Mouse (Mus musculus): ENCODE data around the gene Zfp872. TPM values are rescaled to one million over a fixed set of nuclear protein-coding genes. Genes with fewer than 3 reads are reported as not detected.

Gene Zfp872
- polyA plus RNA-seq, 1 experiment from 2014 or later: 0.24 TPM

- Histone ChIP-seq H3K4me2 (replicated peaks) (peak within 1 kb of the TSS; percentile 61), H3K36me3 (0 out of 2 replicates have a peak, but pooled peaks cover 4% of the 10 kb centered on the region), H3K4me1 (peaks cover 16% of the 10 kb centered on the region), H3K27me3 (peaks cover 10% of the 10 kb centered on the region), H3K9ac (replicated peaks) (peak within 1 kb of the TSS; percentile 75), H3K9me3 (no peaks in the 10 kb centered on the region), H3K27ac (replicated peaks) (peak within 1 kb of the TSS; percentile 88), H3K4me3 (peak within 1 kb of the TSS; percentile 70)
- 1% methylated on average over 64 of the region's 65 CpGs for WGBS
- peak; percentile 98 for ATAC-seq (ENCODE audit: low FRiP score, low read depth)
These were observed 31.2 kb upstream of the Zfp872 start, which contains the start of gene Pigyl for GRCm38 (mm10) chr9:22156497-22157245. TSS of gene Pigyl (plus strand) at chr9:22156846.

- no peak for ATAC-seq (ENCODE audit: low FRiP score, low read depth)
- H3K9me3 ChIP-seq: no peaks in the 10 kb centered on the region
- peak overlapping the region; percentile 70 for H3K4me3 ChIP-seq
- H3K36me3 ChIP-seq: 0 out of 2 replicates have a peak, but pooled peaks cover 4% of the 10 kb centered on the region
- peak overlapping the region; percentile 75 for H3K9ac ChIP-seq (replicated peaks)
- WGBS: 70% methylated on average over 34 of the region's 34 CpGs
- peak overlapping the region; percentile 61 for H3K4me2 ChIP-seq (replicated peaks)
- H3K27ac ChIP-seq (replicated peaks): 0 out of 2 replicates have a peak overlapping the region, but pooled peaks have one; percentile 88
- H3K27me3 ChIP-seq: peaks cover 15% of the 10 kb centered on the region
- H3K4me1 ChIP-seq: peaks cover 16% of the 10 kb centered on the region
These were observed 30.2 kb upstream of the Zfp872 start for GRCm38 (mm10) chr9:22157516-22158265.

GRCm38 (mm10) chr9:22161299-22161698 lies 26.6 kb upstream of the Zfp872 start:
- H3K4me2 ChIP-seq (replicated peaks): no peak overlapping the region
- no peak overlapping the region for H3K9ac ChIP-seq (replicated peaks)
- H3K36me3 ChIP-seq: 0 out of 2 replicates have a peak, but pooled peaks cover 4% of the 10 kb centered on the region
- no peaks in the 10 kb centered on the region for H3K9me3 ChIP-seq
- H3K27ac ChIP-seq (replicated peaks): no peak overlapping the region
- H3K4me1 ChIP-seq: peaks cover 14% of the 10 kb centered on the region
- ATAC-seq (ENCODE audit: low FRiP score, low read depth): no peak
- H3K27me3 ChIP-seq: peaks cover 26% of the 10 kb centered on the region
- H3K4me3 ChIP-seq: no peak overlapping the region
- WGBS: 35% methylated on average over 6 of the region's 6 CpGs

GRCm38 (mm10) chr9:22162305-22162704 lies 25.6 kb upstream of the Zfp872 start:
- ATAC-seq (ENCODE audit: low FRiP score, low read depth): no peak
- no peak overlapping the region for H3K9ac ChIP-seq (replicated peaks)
- H3K4me1 ChIP-seq: peaks cover 11% of the 10 kb centered on the region
- H3K4me3 ChIP-seq: no peak overlapping the region
- no peak overlapping the region for H3K4me2 ChIP-seq (replicated peaks)
- WGBS: 82% methylated on average over 9 of the region's 9 CpGs
- H3K36me3 ChIP-seq: 0 out of 2 replicates have a peak, but pooled peaks cover 4% of the 10 kb centered on the region
- H3K27ac ChIP-seq (replicated peaks): no peak overlapping the region
- 0 out of 2 replicates have a peak, but pooled peaks cover 7% of the 10 kb centered on the region for H3K9me3 ChIP-seq
- H3K27me3 ChIP-seq: peaks cover 26% of the 10 kb centered on the region

GRCm38 (mm10) chr9:22162912-22163311 lies 25.0 kb upstream of the Zfp872 start:
- Histone ChIP-seq H3K9me3 (0 out of 2 replicates have a peak, but pooled peaks cover 8% of the 10 kb centered on the region), H3K27me3 (peaks cover 20% of the 10 kb centered on the region), H3K9ac (replicated peaks) (no peak overlapping the region), H3K27ac (replicated peaks) (no peak overlapping the region), H3K4me2 (replicated peaks) (no peak overlapping the region), H3K4me1 (peaks cover 5% of the 10 kb centered on the region; the same call in 1 of the 2 replicates), H3K36me3 (0 out of 2 replicates have a peak, but pooled peaks cover 4% of the 10 kb centered on the region), H3K4me3 (no peak overlapping the region)
- no peak for ATAC-seq (ENCODE audit: low FRiP score, low read depth)
- 88% methylated on average over 7 of the region's 7 CpGs for WGBS

- peak overlapping the region; percentile 66 for H3K9ac ChIP-seq (replicated peaks)
- 0 out of 2 replicates have a peak, but pooled peaks cover 4% of the 10 kb centered on the region for H3K4me1 ChIP-seq
- peaks cover 16% of the 10 kb centered on the region for H3K27me3 ChIP-seq
- peak overlapping the region; percentile 55 for H3K27ac ChIP-seq (replicated peaks)
- under 1% methylated on average over 52 of the region's 54 CpGs for WGBS
- ATAC-seq (ENCODE audit: low FRiP score, low read depth): peak; percentile 83
- H3K4me3 ChIP-seq: peak overlapping the region; percentile 56
- H3K4me2 ChIP-seq (replicated peaks): peak overlapping the region; percentile 83
- 0 out of 2 replicates have a peak, but pooled peaks cover 8% of the 10 kb centered on the region for H3K9me3 ChIP-seq
- no peaks in the 10 kb centered on the region for H3K36me3 ChIP-seq
These were observed 22.9 kb upstream of the Zfp872 start for GRCm38 (mm10) chr9:22164711-22165668.

- Histone ChIP-seq H3K36me3 (no peaks in the 10 kb centered on the region), H3K27ac (replicated peaks) (no peak overlapping the region), H3K9ac (replicated peaks) (no peak overlapping the region), H3K9me3 (0 out of 2 replicates have a peak, but pooled peaks cover 8% of the 10 kb centered on the region), H3K4me3 (no peak overlapping the region), H3K27me3 (peaks cover 16% of the 10 kb centered on the region), H3K4me1 (0 out of 2 replicates have a peak, but pooled peaks cover 4% of the 10 kb centered on the region), H3K4me2 (replicated peaks) (no peak overlapping the region)
- ATAC-seq (ENCODE audit: low FRiP score, low read depth): no peak
- WGBS: 53% methylated on average over 6 of the region's 6 CpGs
These were observed 21.9 kb upstream of the Zfp872 start for GRCm38 (mm10) chr9:22165964-22166363.

GRCm38 (mm10) chr9:22166686-22167085 lies 21.2 kb upstream of the Zfp872 start:
- Histone ChIP-seq H3K9ac (replicated peaks) (no peak overlapping the region), H3K4me2 (replicated peaks) (no peak overlapping the region), H3K27ac (replicated peaks) (no peak overlapping the region), H3K4me1 (0 out of 2 replicates have a peak, but pooled peaks cover 4% of the 10 kb centered on the region), H3K36me3 (no peaks in the 10 kb centered on the region), H3K9me3 (0 out of 2 replicates have a peak, but pooled peaks cover 8% of the 10 kb centered on the region), H3K4me3 (no peak overlapping the region), H3K27me3 (peaks cover 16% of the 10 kb centered on the region)
- ATAC-seq (ENCODE audit: low FRiP score, low read depth): no peak
- WGBS: 90% methylated on average over 10 of the region's 10 CpGs

- Histone ChIP-seq H3K4me2 (replicated peaks) (no peak overlapping the region), H3K9ac (replicated peaks) (no peak overlapping the region), H3K4me3 (no peak overlapping the region), H3K27me3 (peaks cover 11% of the 10 kb centered on the region), H3K9me3 (0 out of 2 replicates have a peak, but pooled peaks cover 8% of the 10 kb centered on the region), H3K27ac (replicated peaks) (no peak overlapping the region), H3K36me3 (no peaks in the 10 kb centered on the region), H3K4me1 (0 out of 2 replicates have a peak, but pooled peaks cover 4% of the 10 kb centered on the region)
- no peak for ATAC-seq (ENCODE audit: low FRiP score, low read depth)
- WGBS: 97% methylated on average over 4 of the region's 4 CpGs
These were observed 20.1 kb upstream of the Zfp872 start for GRCm38 (mm10) chr9:22167751-22168150.

GRCm38 (mm10) chr9:22169327-22169726 lies 18.6 kb upstream of the Zfp872 start:
- H3K36me3 ChIP-seq: no peaks in the 10 kb centered on the region
- ATAC-seq (ENCODE audit: low FRiP score, low read depth): no peak
- H3K9ac ChIP-seq (replicated peaks): no peak overlapping the region
- H3K9me3 ChIP-seq: 0 out of 2 replicates have a peak, but pooled peaks cover 8% of the 10 kb centered on the region
- WGBS: 93% methylated on average over 11 of the region's 11 CpGs
- H3K27me3 ChIP-seq: no peaks in the 10 kb centered on the region; the same call in 1 of the 2 replicates
- no peak overlapping the region for H3K27ac ChIP-seq (replicated peaks)
- no peak overlapping the region for H3K4me3 ChIP-seq
- no peak overlapping the region for H3K4me2 ChIP-seq (replicated peaks)
- 0 out of 2 replicates have a peak, but pooled peaks cover 4% of the 10 kb centered on the region for H3K4me1 ChIP-seq

- no peak overlapping the region for H3K4me3 ChIP-seq
- peaks cover under 1% of the 10 kb centered on the region; the same call in 1 of the 2 replicates for H3K9me3 ChIP-seq
- no peak overlapping the region for H3K9ac ChIP-seq (replicated peaks)
- no peak overlapping the region for H3K27ac ChIP-seq (replicated peaks)
- H3K4me1 ChIP-seq: no peaks in the 10 kb centered on the region
- 92% methylated on average over 4 of the region's 4 CpGs for WGBS
- ATAC-seq (ENCODE audit: low FRiP score, low read depth): no peak
- no peaks in the 10 kb centered on the region for H3K27me3 ChIP-seq
- no peak overlapping the region for H3K4me2 ChIP-seq (replicated peaks)
- H3K36me3 ChIP-seq: no peaks in the 10 kb centered on the region
These were observed 15.6 kb upstream of the Zfp872 start for GRCm38 (mm10) chr9:22172318-22172717.

Data from midbrain, embryonic 12.5 days (tissue).